Mouse (Mus musculus): ENCODE measurements around the gene Cab39l. TPM values are rescaled to one million over a fixed set of nuclear protein-coding genes. Genes with fewer than 3 reads are reported as not detected.

The Cab39l gene
- polyA plus RNA-seq, 1 experiment = 2.9 TPM

DNA sequence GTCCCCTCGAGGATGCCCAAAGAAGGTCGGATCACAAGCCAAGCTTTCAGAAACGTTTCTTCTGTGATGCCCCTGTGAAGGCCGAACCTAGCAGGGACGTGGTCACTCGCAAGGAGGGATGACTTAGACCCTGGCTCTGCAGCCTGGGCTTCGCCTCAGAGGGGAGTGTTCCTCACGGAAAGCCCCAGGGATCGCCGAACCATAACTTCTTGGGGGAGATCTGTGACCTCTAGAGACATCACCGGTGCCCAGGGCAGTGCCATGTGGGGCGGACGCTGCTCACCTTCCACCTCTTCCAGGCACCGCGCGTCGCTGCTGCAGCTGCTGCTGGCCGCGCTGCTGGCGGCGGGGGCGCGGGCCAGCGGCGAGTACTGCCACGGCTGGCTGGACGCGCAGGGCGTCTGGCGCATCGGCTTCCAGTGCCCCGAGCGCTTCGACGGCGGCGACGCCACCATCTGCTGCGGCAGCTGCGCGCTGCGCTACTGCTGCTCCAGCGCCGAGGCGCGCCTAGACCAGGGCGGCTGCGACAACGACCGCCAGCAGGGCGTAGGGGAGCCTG, 185.1 kb downstream of the Cab39l start:
- H3K36me3 ChIP-seq (ENCODE audit: control insufficient read depth, insufficient read depth, low read length) = no peaks in the 10 kb centered on the region; the same call in 1 of the 2 replicates
- TF ChIP-seq CTCF (IDR thresholded peaks at IDR 0.05; ENCODE audit: extremely low read depth, insufficient read length, insufficient replicate concordance, low read depth, low read length) (no peak), POLR2A (IDR thresholded peaks at IDR 0.05; ENCODE audit: low read depth, low read length) (no peak)
- H3K27me3 ChIP-seq (ENCODE audit: control insufficient read depth, insufficient read depth, low read length) = no peaks in the 10 kb centered on the region
- peak overlapping the region; percentile 64 for H3K4me3 ChIP-seq (ENCODE audit: low read depth, low read length)
- peaks cover 6% of the 10 kb centered on the region for H3K4me1 ChIP-seq (ENCODE audit: control insufficient read depth, insufficient read depth, insufficient read length, low read length)
- WGBS = under 1% methylated on average over 51 of the region's 51 CpGs
- no peak overlapping the region for H3K27ac ChIP-seq (ENCODE audit: insufficient read depth, low read depth, low read length)

DNA sequence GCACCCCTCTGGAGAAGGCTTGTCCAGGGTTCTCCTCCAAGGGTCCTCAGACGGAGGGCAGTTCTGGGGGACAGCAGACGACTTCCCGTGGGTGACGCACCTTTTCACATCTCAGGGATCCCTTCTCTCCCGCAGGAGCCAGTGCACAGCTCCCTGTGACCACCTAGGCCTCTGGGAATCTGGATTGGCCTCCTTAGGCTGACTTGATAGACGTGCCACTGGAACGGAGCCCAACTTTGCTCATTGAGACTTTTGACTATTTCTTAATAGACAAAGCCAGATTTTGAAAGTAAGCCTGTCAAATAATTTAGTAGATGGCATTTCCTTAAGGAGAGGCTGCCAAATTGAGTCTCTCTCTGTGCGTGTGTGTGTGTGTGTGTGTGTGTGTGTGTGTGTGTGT, 185.9 kb downstream of the Cab39l start:
- H3K36me3 ChIP-seq (ENCODE audit: control insufficient read depth, insufficient read depth, low read length) = no peaks in the 10 kb centered on the region; the same call in 1 of the 2 replicates
- whole genome bisulfite sequencing = 23% methylated on average over 8 of the region's 8 CpGs
- no peak overlapping the region for H3K27ac ChIP-seq (ENCODE audit: insufficient read depth, low read depth, low read length)
- no peaks in the 10 kb centered on the region for H3K27me3 ChIP-seq (ENCODE audit: control insufficient read depth, insufficient read depth, low read length)
- peaks cover 6% of the 10 kb centered on the region for H3K4me1 ChIP-seq (ENCODE audit: control insufficient read depth, insufficient read depth, insufficient read length, low read length)
- TF ChIP-seq CTCF (IDR thresholded peaks at IDR 0.05; ENCODE audit: extremely low read depth, insufficient read length, insufficient replicate concordance, low read depth, low read length) = no peak
- no peak for TF ChIP-seq POLR2A (IDR thresholded peaks at IDR 0.05; ENCODE audit: low read depth, low read length)
- H3K4me3 ChIP-seq (ENCODE audit: low read depth, low read length) = peak overlapping the region; percentile 64

DNA sequence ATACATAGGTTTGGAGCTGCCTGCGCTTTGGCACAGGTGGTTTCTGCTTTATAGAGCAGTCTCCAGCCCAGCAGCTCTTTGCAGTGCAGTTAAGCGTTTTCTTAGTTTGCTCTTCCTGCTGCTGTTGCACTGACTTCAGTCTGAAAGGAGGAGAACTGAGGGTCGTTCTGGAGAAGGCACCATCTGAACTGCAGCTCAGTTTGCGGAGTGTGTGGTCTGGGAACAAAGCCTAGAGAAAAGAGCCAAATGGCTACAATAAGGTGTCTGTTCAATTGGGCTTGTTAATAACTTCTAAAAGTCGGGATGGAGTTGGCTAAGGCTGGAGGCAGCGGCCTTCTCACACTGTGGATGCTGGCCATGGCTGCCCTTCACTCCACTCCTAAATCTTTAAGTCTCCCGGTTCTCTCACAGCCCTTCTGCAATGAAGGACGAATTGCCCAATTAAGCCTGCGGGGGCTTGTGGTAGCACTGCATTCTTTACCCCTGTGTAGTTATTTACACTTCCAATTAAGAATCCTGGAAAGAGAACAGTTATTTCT, 186.4 kb downstream of the Cab39l start:
- H3K4me3 ChIP-seq (ENCODE audit: low read depth, low read length) = peak overlapping the region; percentile 64
- no peaks in the 10 kb centered on the region for H3K27me3 ChIP-seq (ENCODE audit: control insufficient read depth, insufficient read depth, low read length)
- H3K4me1 ChIP-seq (ENCODE audit: control insufficient read depth, insufficient read depth, insufficient read length, low read length) = peaks cover 6% of the 10 kb centered on the region
- TF ChIP-seq CTCF (IDR thresholded peaks at IDR 0.05; ENCODE audit: extremely low read depth, insufficient read length, insufficient replicate concordance, low read depth, low read length) = no peak
- TF ChIP-seq POLR2A (IDR thresholded peaks at IDR 0.05; ENCODE audit: low read depth, low read length) = no peak
- no peaks in the 10 kb centered on the region; the same call in 1 of the 2 replicates for H3K36me3 ChIP-seq (ENCODE audit: control insufficient read depth, insufficient read depth, low read length)
- WGBS = 25% methylated on average over 9 of the region's 9 CpGs
- H3K27ac ChIP-seq (ENCODE audit: insufficient read depth, low read depth, low read length) = no peak overlapping the region

DNA sequence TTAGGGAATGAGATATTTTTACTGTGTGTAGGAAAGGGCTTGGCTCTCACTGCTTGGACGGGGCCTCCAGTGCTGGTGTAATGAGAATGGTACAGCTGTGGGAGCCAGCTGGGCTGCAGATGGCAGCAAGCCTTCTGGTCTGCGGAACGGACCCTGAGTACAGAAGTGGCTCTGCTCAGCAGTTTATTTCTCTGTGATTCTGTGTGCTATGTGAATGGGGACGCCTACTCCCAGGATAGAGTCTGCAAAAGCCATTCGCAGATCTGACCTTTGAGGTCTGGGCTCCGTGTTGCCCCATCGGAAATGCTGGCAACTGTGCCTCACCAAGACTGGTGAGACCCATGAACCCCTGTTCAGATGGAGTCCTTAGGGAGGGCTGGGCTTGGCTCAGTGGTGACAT, 187.1 kb downstream of the Cab39l start:
- WGBS = 19% methylated on average over 7 of the region's 7 CpGs
- H3K4me1 ChIP-seq (ENCODE audit: control insufficient read depth, insufficient read depth, insufficient read length, low read length) = peaks cover 6% of the 10 kb centered on the region
- H3K4me3 ChIP-seq (ENCODE audit: low read depth, low read length) = peak overlapping the region; percentile 7
- H3K36me3 ChIP-seq (ENCODE audit: control insufficient read depth, insufficient read depth, low read length) = no peaks in the 10 kb centered on the region; the same call in 1 of the 2 replicates
- no peak for TF ChIP-seq POLR2A (IDR thresholded peaks at IDR 0.05; ENCODE audit: low read depth, low read length)
- H3K27ac ChIP-seq (ENCODE audit: insufficient read depth, low read depth, low read length) = no peak overlapping the region
- no peaks in the 10 kb centered on the region for H3K27me3 ChIP-seq (ENCODE audit: control insufficient read depth, insufficient read depth, low read length)

DNA sequence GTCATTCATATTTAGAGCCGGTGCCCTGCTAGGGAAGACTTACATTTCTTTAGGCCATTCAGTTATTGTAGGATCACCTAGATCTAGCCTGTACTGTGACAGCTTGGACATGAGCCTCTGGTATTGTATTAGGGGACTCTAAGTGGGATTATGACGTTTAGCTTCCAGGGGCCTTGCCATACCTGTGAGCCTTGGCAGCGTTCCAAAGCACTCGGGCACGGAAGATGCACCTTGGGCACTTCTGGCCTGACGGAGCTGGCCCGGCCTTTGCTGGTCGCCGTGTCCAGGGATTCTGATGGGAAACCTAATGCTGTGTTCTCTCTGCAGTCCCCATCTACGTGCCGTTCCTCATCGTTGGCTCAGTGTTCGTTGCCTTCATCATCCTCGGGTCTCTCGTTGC, 188.5 kb downstream of the Cab39l start:
- 82% methylated on average over 15 of the region's 15 CpGs for WGBS
- H3K4me1 ChIP-seq (ENCODE audit: control insufficient read depth, insufficient read depth, insufficient read length, low read length) = peaks cover 6% of the 10 kb centered on the region
- H3K27ac ChIP-seq (ENCODE audit: insufficient read depth, low read depth, low read length) = no peak overlapping the region
- H3K36me3 ChIP-seq (ENCODE audit: control insufficient read depth, insufficient read depth, low read length) = no peaks in the 10 kb centered on the region; the same call in 1 of the 2 replicates
- no peak for TF ChIP-seq CTCF (IDR thresholded peaks at IDR 0.05; ENCODE audit: extremely low read depth, insufficient read length, insufficient replicate concordance, low read depth, low read length)
- no peak for TF ChIP-seq POLR2A (IDR thresholded peaks at IDR 0.05; ENCODE audit: low read depth, low read length)
- no peaks in the 10 kb centered on the region for H3K27me3 ChIP-seq (ENCODE audit: control insufficient read depth, insufficient read depth, low read length)
- H3K4me3 ChIP-seq (ENCODE audit: low read depth, low read length) = no peak overlapping the region

DNA sequence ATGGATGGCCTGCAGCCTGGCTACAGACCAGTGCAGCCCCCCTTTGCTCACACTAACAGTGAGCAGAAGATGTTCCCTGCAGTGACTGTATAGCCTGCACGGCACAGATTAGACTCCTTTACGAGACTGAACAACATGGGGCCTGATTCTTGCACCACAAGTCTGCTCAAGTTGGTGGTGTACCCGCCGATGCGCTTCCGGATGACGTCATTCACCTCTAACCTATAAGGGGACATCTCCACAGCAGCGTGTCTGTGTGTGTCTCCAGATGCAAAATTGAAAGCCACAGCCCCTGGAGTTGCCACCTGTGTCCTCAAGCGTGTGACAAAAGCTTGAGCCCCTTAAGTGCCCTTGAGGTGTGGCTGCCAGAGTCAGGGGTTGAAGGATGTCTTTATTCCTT, 189.3 kb downstream of the Cab39l start:
- WGBS = 90% methylated on average over 9 of the region's 9 CpGs
- H3K4me1 ChIP-seq (ENCODE audit: control insufficient read depth, insufficient read depth, insufficient read length, low read length) = peaks cover 4% of the 10 kb centered on the region
- TF ChIP-seq POLR2A (IDR thresholded peaks at IDR 0.05; ENCODE audit: low read depth, low read length) = no peak
- no peak for TF ChIP-seq CTCF (IDR thresholded peaks at IDR 0.05; ENCODE audit: extremely low read depth, insufficient read length, insufficient replicate concordance, low read depth, low read length)
- H3K27ac ChIP-seq (ENCODE audit: insufficient read depth, low read depth, low read length) = no peak overlapping the region
- no peaks in the 10 kb centered on the region for H3K27me3 ChIP-seq (ENCODE audit: control insufficient read depth, insufficient read depth, low read length)
- no peak overlapping the region for H3K4me3 ChIP-seq (ENCODE audit: low read depth, low read length)
- H3K36me3 ChIP-seq (ENCODE audit: control insufficient read depth, insufficient read depth, low read length) = no peaks in the 10 kb centered on the region; the same call in 1 of the 2 replicates

DNA sequence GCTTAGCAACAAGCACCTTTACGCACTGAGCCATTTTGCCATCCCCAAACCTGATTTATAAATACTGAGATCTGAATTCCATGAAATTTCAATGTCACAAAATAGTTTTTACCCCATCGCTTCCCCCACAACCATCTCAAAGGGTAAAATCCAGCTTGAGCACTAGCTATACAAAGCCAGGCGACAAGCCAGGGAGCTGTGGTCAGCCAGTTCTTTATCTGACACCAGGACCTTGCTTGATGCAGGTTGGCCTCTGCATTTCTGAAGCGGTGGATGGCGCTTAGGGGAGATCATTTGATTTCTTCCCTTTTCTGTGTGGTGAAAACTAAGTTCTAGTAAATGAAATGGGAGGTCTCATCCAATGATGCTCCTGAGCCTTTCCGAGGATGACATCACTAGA, 191.3 kb downstream of the Cab39l start:
- no peak for TF ChIP-seq POLR2A (IDR thresholded peaks at IDR 0.05; ENCODE audit: low read depth, low read length)
- TF ChIP-seq CTCF (IDR thresholded peaks at IDR 0.05; ENCODE audit: extremely low read depth, insufficient read length, insufficient replicate concordance, low read depth, low read length) = no peak
- no peaks in the 10 kb centered on the region for H3K27me3 ChIP-seq (ENCODE audit: control insufficient read depth, insufficient read depth, low read length)

More for the DNA sequence above, 191.3 kb downstream of the Cab39l start:
- H3K36me3 ChIP-seq (ENCODE audit: control insufficient read depth, insufficient read depth, low read length) = no peaks in the 10 kb centered on the region; the same call in 1 of the 2 replicates
- no peak overlapping the region for H3K27ac ChIP-seq (ENCODE audit: insufficient read depth, low read depth, low read length)
- WGBS = 95% methylated on average over 6 of the region's 6 CpGs
- peaks cover 2% of the 10 kb centered on the region; the same call in 1 of the 2 replicates for H3K4me1 ChIP-seq (ENCODE audit: control insufficient read depth, insufficient read depth, insufficient read length, low read length)
- H3K4me3 ChIP-seq (ENCODE audit: low read depth, low read length) = no peak overlapping the region
